Mouse (Mus musculus) ES-E14 (cell line): ENCODE measurements around the gene Sppl2b. TPM values are rescaled to one million over a fixed set of nuclear protein-coding genes. Genes with fewer than 3 reads are reported as not detected.

Experiments used
- DNase-seq: peaks from one replicate; pipeline ENCODE4 v3.0.0-alpha.2; 2013; ENCODE audit warnings: low read depth, low spot score
- H3K27ac ChIP-seq: 2 replicates; pipeline ENCODE4 v1.5.1; 2012; ENCODE audit warnings: low read depth, mild to moderate bottlenecking, low read length, moderate library complexity, mixed read lengths; ENCODE audit not compliant: poor library complexity, insufficient read depth, severe bottlenecking
- H3K36me3 ChIP-seq: 2 replicates; pipeline ENCODE4 v1.6.1; 2012; ENCODE audit warnings: mild to moderate bottlenecking, low read length, moderate library complexity, mixed read lengths; ENCODE audit not compliant: control insufficient read depth, poor library complexity, insufficient read depth, severe bottlenecking
- H3K4me1 ChIP-seq, 2 experiments: fragments of 150-350 bp in 1 of 2; sonication (generic) in 1 of 2; 2 replicates each; pipeline ENCODE4 v1.6.1; 2012; ENCODE audit warnings: low read length in 2 of 2, mild to moderate bottlenecking in 1 of 2, mixed read lengths in 1 of 2; ENCODE audit not compliant: control insufficient read depth in 2 of 2, insufficient read depth in 2 of 2, poor library complexity in 1 of 2
- H3K4me3 ChIP-seq, 2 experiments: fragments of 150-350 bp in 1 of 2; sonication (generic) in 1 of 2; 2 replicates each; pipeline ENCODE4 v1.5.1; 2012; ENCODE audit warnings: low read length in 2 of 2, low read depth in 1 of 2, mild to moderate bottlenecking in 1 of 2, mixed read lengths in 1 of 2; ENCODE audit not compliant: insufficient read depth in 1 of 2, poor library complexity in 1 of 2, severe bottlenecking in 1 of 2
- H3K9ac ChIP-seq: 2 replicates; pipeline ENCODE4 v1.6.1; 2012; ENCODE audit warnings: low read depth, mild to moderate bottlenecking, low read length, mixed read lengths; ENCODE audit not compliant: poor library complexity, insufficient read depth, severe bottlenecking
- H3K9me3 ChIP-seq: fragments of 150-350 bp; sonication (generic); 2 replicates; pipeline ENCODE4 v1.6.1; 2012; ENCODE audit warnings: low read depth, mild to moderate bottlenecking, low read length; ENCODE audit not compliant: control insufficient read depth, insufficient read depth
- CHD2 ChIP-seq: IDR thresholded peaks from 2 replicates; pipeline ENCODE4 v1.6.1; 2014; ENCODE audit warnings: mild to moderate bottlenecking, low read depth, low read length, inconsistent platforms
- HCFC1 ChIP-seq: IDR thresholded peaks from 2 replicates; pipeline ENCODE4 v1.6.1; 2012; ENCODE audit warnings: low read length, inconsistent platforms, borderline replicate concordance; ENCODE audit not compliant: insufficient read depth
- in situ Hi-C, 2 experiments: fragments of 600-800 bp; cut with MboI; formaldehyde crosslinking; loops; one replicate each; pipeline ENCODE4 v1.15.1; 2025; ENCODE audit warnings: low sequenced_read_pairs in 2 of 2, inconsistent platforms in 1 of 2; ENCODE audit not compliant: unreplicated experiment in 2 of 2
- total RNA-seq: library from RNA; depleted of rRNA; stranded (reverse); fragments of 300-350 nt; gene quantifications from 2 replicates; pipeline ENCODE4 v1.2.3, GENCODE M21; 2012; rRNA removed

Gene Sppl2b
- total RNA-seq, 1 experiment, result 38.9 TPM

- H3K27ac ChIP-seq, result peak within 1 kb of the TSS; percentile 26
- DNase-seq, result no peak
Measured at GRCm38 (mm10) chr10:80917779-80918434, 62.8 kb downstream of the Sppl2b start, which contains the start of gene Lmnb2. Gene Lmnb2, minus strand, starts transcription at chr10:80918245.

More at GRCm38 (mm10) chr10:80917779-80918434, 62.8 kb downstream of the Sppl2b start, which contains the start of gene Lmnb2:
- peak within 1 kb of the TSS; percentile 90 for H3K9ac ChIP-seq
- in situ Hi-C loops, result no loop called here
- no peaks in the 10 kb centered on the region for H3K9me3 ChIP-seq
- peak; percentile 89 for TF ChIP-seq HCFC1
- no peak for TF ChIP-seq CHD2
- peaks cover 4 to 6% of the 10 kb centered on the region in 2 experiments; a peak in 3 of 4 replicates for H3K4me1 ChIP-seq
- H3K4me3 ChIP-seq, result peak within 1 kb of the TSS; percentile 98
- peaks cover 15% of the 10 kb centered on the region for H3K36me3 ChIP-seq

Other genes with a start within 250 kb of the Sppl2b start
- gene Gm49322, start 249.3 kb upstream of the Sppl2b start, total RNA-seq, result 8.4 and 9.7 TPM in 2 replicates
- 138 and 167 TPM in 2 replicates for gene Csnk1g2, start 232.4 kb upstream of the Sppl2b start, total RNA-seq
- gene Btbd2, start 198.2 kb upstream of the Sppl2b start, total RNA-seq, result 45.7 and 64.7 TPM in 2 replicates
- gene Mknk2, start 177.2 kb upstream of the Sppl2b start, total RNA-seq, result 33.6 and 40.7 TPM in 2 replicates
- 18.8 and 29.2 TPM in 2 replicates for gene Mob3a, start 153.3 kb upstream of the Sppl2b start, total RNA-seq
- gene Izumo4, start 153.1 kb upstream of the Sppl2b start, total RNA-seq, result 8.9 and 13.9 TPM in 2 replicates
- gene Ap3d1, start 113.0 kb upstream of the Sppl2b start, total RNA-seq, result 74.8 and 106 TPM in 2 replicates
- 31.9 and 41.2 TPM in 2 replicates for gene Dot1l, start 100.1 kb upstream of the Sppl2b start, total RNA-seq
- 31.4 and 39.6 TPM in 2 replicates for gene Sf3a2, start 57.1 kb upstream of the Sppl2b start, total RNA-seq
- gene Plekhj1, start 56.6 kb upstream of the Sppl2b start, total RNA-seq, result 77.2 and 87.1 TPM in 2 replicates
- 1.0 and 1.9 TPM in 2 replicates for gene Amh, start 50.0 kb upstream of the Sppl2b start, total RNA-seq
- 0.67 and 1.0 TPM in 2 replicates for gene Jsrp1, start 41.8 kb upstream of the Sppl2b start, total RNA-seq
- gene Oaz1, start 28.6 kb upstream of the Sppl2b start, total RNA-seq, result 823 and 1,116 TPM in 2 replicates
- 2.4 and 6.9 TPM in 2 replicates for gene Lingo3, start 11.2 kb upstream of the Sppl2b start, total RNA-seq
- gene Lsm7, start 66 bp upstream of the Sppl2b start, total RNA-seq, result 385 and 464 TPM in 2 replicates
- gene Tmprss9, start 16.6 kb downstream of the Sppl2b start, total RNA-seq, result 0.26 TPM in 1 of 2 replicates, not detected in the other
- 219 and 244 TPM in 2 replicates for gene Timm13, start 45.7 kb downstream of the Sppl2b start, total RNA-seq
- 66.5 and 88.2 TPM in 2 replicates for gene Lmnb2, start 63.0 kb downstream of the Sppl2b start, total RNA-seq
- 26.4 and 36.0 TPM in 2 replicates for gene Gadd45b, start 74.8 kb downstream of the Sppl2b start, total RNA-seq
- gene Gng7, start 159.7 kb downstream of the Sppl2b start, total RNA-seq, result 0.79 and 0.94 TPM in 2 replicates
- 1.1 and 1.3 TPM in 2 replicates for gene Diras1, start 170.4 kb downstream of the Sppl2b start, total RNA-seq
- 12.6 and 13.1 TPM in 2 replicates for gene Slc39a3, start 182.2 kb downstream of the Sppl2b start, total RNA-seq
- gene Sgta, start 204.9 kb downstream of the Sppl2b start, total RNA-seq, result 113 and 116 TPM in 2 replicates
- gene Thop1, start 214.8 kb downstream of the Sppl2b start, total RNA-seq, result 155 and 174 TPM in 2 replicates
- gene Creb3l3, start 243.6 kb downstream of the Sppl2b start, total RNA-seq, result 0.94 and 2.2 TPM in 2 replicates